Mouse (Mus musculus): ENCODE data around the gene Defb28. TPM values are rescaled to one million over a fixed set of nuclear protein-coding genes. Genes with fewer than 3 reads are reported as not detected.

The Defb28 gene
- polyA plus RNA-seq, 1 experiment from 2014 or later, result not detected

DNA sequence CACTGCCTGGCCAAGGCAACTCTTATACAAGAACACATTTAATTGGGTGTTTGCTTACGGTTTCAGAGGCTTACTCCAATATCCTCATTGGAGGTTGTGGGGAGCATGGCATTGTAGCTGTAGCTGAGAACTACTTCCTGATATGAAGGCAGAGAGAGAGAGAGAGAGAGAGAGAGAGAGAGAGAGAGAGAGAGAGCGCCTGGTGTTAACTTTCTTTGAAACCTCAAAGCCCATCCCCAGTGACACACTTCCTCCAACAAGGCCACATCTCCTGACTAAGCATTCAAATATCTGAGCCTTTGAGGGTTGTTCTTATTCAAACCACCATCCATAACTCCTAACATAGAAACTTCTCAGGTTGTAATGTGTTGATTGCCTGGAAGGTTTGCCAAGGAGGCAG is 14.1 kb upstream of the Defb28 start:
- H3K4me3 ChIP-seq, result no peak overlapping the region
- no peaks in the 10 kb centered on the region for H3K9me3 ChIP-seq
- H3K36me3 ChIP-seq, result no peaks in the 10 kb centered on the region
- WGBS, result 60% methylated on average over 2 of the region's 2 CpGs
- no peaks in the 10 kb centered on the region for H3K27me3 ChIP-seq (replicated peaks)
- no peak for ATAC-seq (ENCODE audit: extremely low read depth, insufficient number of reproducible peaks, low FRiP score, low TSS enrichment)
- H3K4me2 ChIP-seq, result no peak overlapping the region
- H3K27ac ChIP-seq (replicated peaks), result no peak overlapping the region
- H3K4me1 ChIP-seq, result peaks cover 10% of the 10 kb centered on the region; the same call in 1 of the 2 replicates
- no peak overlapping the region for H3K9ac ChIP-seq

DNA sequence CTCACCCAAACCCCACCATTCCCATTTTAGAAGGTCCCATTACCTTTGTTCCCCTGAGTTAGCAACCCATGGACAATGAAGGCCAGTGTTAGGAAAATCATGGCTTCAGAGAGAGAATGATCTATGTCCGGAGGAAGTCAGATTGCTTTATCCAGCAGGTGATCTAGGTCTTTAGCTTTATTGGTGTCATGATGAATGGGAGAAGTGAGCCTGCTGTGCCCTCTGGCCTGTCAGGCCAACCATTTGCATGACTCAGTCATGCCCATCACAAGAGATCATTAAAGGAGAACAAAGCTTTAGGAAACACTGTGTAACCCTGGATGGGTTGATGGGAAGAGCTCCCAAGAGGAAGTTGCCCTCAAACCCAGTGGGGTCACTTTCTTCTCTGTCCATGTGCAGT is 6.5 kb upstream of the Defb28 start, which contains the start of gene Defb26:
Gene Defb26, minus strand, starts transcription at position 101 of the 400 bp plus-strand sequence.
- Histone ChIP-seq H3K36me3 (no peaks in the 10 kb centered on the region), H3K27ac (replicated peaks) (no peak within 1 kb of the TSS), H3K9ac (no peak within 1 kb of the TSS), H3K9me3 (no peaks in the 10 kb centered on the region), H3K4me1 (no peaks in the 10 kb centered on the region), H3K27me3 (replicated peaks) (no peaks in the 10 kb centered on the region), H3K4me2 (no peak within 1 kb of the TSS), H3K4me3 (no peak within 1 kb of the TSS)
- ATAC-seq (ENCODE audit: extremely low read depth, insufficient number of reproducible peaks, low FRiP score, low TSS enrichment), result no peak
- 74% methylated on average over 1 of the region's 1 CpGs for whole genome bisulfite sequencing

DNA sequence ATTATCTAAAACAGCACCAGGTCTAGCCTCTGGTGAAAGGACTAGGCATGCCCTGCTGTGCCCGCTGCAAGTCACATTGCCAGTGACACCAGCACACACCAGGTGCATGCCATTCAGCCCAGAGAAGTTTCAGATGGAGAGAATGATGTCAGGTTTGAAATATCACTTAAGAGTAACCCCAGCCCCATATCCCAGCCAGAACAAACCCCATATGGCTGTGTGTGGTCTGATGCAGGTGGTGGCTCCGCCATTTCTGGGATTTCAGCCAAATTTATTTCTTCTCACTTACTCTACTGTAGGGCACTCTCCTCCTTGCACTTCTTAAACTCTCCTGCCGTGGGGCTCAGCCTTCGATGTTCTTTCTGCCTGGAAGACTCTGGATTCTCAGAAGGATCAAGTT is 2.0 kb upstream of the Defb28 start:
- H3K9ac ChIP-seq, result no peak overlapping the region
- H3K27ac ChIP-seq (replicated peaks), result no peak overlapping the region
- no peaks in the 10 kb centered on the region for H3K4me1 ChIP-seq
- no peaks in the 10 kb centered on the region for H3K36me3 ChIP-seq
- H3K4me2 ChIP-seq, result no peak overlapping the region
- 62% methylated on average over 4 of the region's 4 CpGs for WGBS
- no peak; the same call in 1 of the 2 replicates for ATAC-seq (ENCODE audit: extremely low read depth, insufficient number of reproducible peaks, low FRiP score, low TSS enrichment)
- H3K4me3 ChIP-seq, result no peak overlapping the region
- no peaks in the 10 kb centered on the region for H3K9me3 ChIP-seq
- no peaks in the 10 kb centered on the region for H3K27me3 ChIP-seq (replicated peaks)

DNA sequence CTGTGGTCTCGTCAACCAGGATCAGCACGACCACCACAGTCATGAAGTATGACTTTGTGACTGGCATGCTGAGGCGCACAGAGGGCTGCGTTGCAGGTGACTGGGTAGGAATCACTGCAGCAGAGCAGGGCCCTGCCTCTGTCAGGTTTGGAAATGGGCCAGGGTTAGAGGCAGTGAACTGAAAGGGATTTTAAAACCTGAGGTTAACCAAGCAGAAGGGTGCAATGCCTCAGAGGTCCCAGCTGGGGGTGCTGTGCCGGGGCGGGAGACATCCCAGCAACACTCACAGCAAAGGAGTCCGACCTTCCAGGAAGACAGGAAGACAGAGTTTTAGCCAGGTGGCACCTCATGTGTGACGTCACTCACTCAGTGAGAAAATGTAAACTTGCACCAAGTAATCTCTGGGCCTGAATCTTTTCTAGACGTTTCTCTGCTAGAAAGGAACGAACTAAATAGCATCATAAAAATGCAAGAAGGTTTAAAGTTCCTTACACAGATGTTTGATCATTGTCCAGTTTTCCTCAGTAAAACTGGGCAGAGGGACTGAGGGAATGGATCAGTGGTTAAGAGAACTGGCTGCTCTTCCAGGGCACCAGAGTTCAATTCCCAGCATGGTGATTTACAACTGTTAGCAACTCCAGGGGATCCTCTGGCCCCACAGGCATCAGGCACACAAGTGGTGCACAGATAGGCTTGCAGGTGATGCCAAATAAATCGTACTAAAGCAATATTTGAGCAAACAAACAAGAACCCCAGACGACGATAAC is 22.1 kb downstream of the Defb28 start, which contains the start of gene Defb29:
Gene Defb29, minus strand, starts transcription at position 155 of the 767 bp plus-strand sequence.
- WGBS, result 49% methylated on average over 13 of the region's 13 CpGs
- Histone ChIP-seq H3K27me3 (replicated peaks) (no peaks in the 10 kb centered on the region), H3K4me1 (peaks cover 8% of the 10 kb centered on the region; the same call in 1 of the 2 replicates), H3K4me3 (no peak within 1 kb of the TSS), H3K4me2 (no peak within 1 kb of the TSS), H3K27ac (replicated peaks) (no peak within 1 kb of the TSS), H3K36me3 (no peaks in the 10 kb centered on the region), H3K9ac (no peak within 1 kb of the TSS), H3K9me3 (0 out of 2 replicates have a peak, but pooled peaks cover 4% of the 10 kb centered on the region)
- ATAC-seq (ENCODE audit: extremely low read depth, insufficient number of reproducible peaks, low FRiP score, low TSS enrichment), result no peak

DNA sequence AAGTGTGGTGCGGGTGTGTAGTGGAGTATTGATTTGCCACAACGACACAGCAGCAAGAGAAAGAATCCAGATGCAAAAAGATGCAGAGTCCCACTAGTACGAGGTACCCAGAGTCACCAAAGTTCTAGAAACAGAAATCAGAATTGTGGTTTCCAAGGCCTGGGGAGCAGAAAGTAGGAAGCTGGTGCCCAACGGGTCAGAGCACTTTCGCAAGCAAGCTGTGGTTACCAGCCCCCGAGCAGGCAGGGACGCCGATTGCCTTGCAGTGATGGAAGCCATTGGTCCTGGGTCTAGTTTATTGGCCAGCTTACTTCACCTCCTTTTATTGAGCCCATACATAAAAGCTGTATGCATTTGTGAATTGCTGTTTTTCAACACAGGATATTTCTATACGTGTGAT is 23.9 kb downstream of the Defb28 start:
- no peaks in the 10 kb centered on the region for H3K27me3 ChIP-seq (replicated peaks)
- H3K4me2 ChIP-seq, result no peak overlapping the region
- no peak overlapping the region for H3K4me3 ChIP-seq
- H3K9me3 ChIP-seq, result 0 out of 2 replicates have a peak, but pooled peaks cover 4% of the 10 kb centered on the region
- H3K36me3 ChIP-seq, result no peaks in the 10 kb centered on the region
- H3K9ac ChIP-seq, result no peak overlapping the region
- ATAC-seq (ENCODE audit: extremely low read depth, insufficient number of reproducible peaks, low FRiP score, low TSS enrichment), result no peak
- peaks cover 8% of the 10 kb centered on the region; the same call in 1 of the 2 replicates for H3K4me1 ChIP-seq
- H3K27ac ChIP-seq (replicated peaks), result no peak overlapping the region
- 74% methylated on average over 9 of the region's 9 CpGs for WGBS

DNA sequence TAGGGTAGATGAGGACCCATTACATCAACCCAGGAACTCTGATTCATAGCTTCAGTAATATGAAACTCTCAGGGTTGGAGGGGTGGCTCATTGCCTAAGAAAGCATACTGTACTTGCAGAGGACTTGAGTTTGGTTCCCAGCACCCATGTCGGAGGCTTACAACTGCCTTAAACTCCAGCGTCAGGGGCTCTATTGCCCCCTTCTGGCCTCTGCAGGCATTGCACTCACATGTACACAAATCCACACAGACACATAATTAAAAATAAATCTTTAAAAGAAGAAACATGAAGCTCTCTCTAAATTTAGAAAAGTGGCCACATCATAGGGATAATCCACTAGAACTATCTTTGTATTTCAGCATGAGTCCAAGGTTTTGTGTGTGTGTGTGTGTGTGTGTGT is 24.8 kb downstream of the Defb28 start:
- no peaks in the 10 kb centered on the region for H3K36me3 ChIP-seq
- no peak overlapping the region for H3K27ac ChIP-seq (replicated peaks)
- 70% methylated on average over 2 of the region's 2 CpGs for WGBS
- peaks cover 8% of the 10 kb centered on the region; the same call in 1 of the 2 replicates for H3K4me1 ChIP-seq
- H3K4me2 ChIP-seq, result no peak overlapping the region
- ATAC-seq (ENCODE audit: extremely low read depth, insufficient number of reproducible peaks, low FRiP score, low TSS enrichment), result no peak
- H3K27me3 ChIP-seq (replicated peaks), result no peaks in the 10 kb centered on the region
- H3K4me3 ChIP-seq, result no peak overlapping the region
- 0 out of 2 replicates have a peak, but pooled peaks cover 4% of the 10 kb centered on the region for H3K9me3 ChIP-seq
- no peak overlapping the region for H3K9ac ChIP-seq

- no peak overlapping the region for H3K4me3 ChIP-seq
- H3K9me3 ChIP-seq, result 0 out of 2 replicates have a peak, but pooled peaks cover 4% of the 10 kb centered on the region
- no peaks in the 10 kb centered on the region for H3K36me3 ChIP-seq
- no peak overlapping the region for H3K9ac ChIP-seq
- H3K4me2 ChIP-seq, result no peak overlapping the region
- peaks cover 8% of the 10 kb centered on the region; the same call in 1 of the 2 replicates for H3K4me1 ChIP-seq
- no peak overlapping the region for H3K27ac ChIP-seq (replicated peaks)
- no peaks in the 10 kb centered on the region for H3K27me3 ChIP-seq (replicated peaks)
- WGBS, result 55% methylated on average over 4 of the region's 4 CpGs
- ATAC-seq (ENCODE audit: extremely low read depth, insufficient number of reproducible peaks, low FRiP score, low TSS enrichment), result no peak
These were observed 25.4 kb downstream of the Defb28 start for GRCm38 (mm10) chr2:152543478-152543877.

GRCm38 (mm10) chr2:152544691-152545090 is 26.6 kb downstream of the Defb28 start:
- H3K9me3 ChIP-seq, result 0 out of 2 replicates have a peak, but pooled peaks cover 4% of the 10 kb centered on the region
- no peak overlapping the region for H3K4me2 ChIP-seq
- 19% methylated on average over 4 of the region's 4 CpGs for WGBS
- no peak overlapping the region for H3K9ac ChIP-seq
- no peak for ATAC-seq (ENCODE audit: extremely low read depth, insufficient number of reproducible peaks, low FRiP score, low TSS enrichment)
- no peaks in the 10 kb centered on the region for H3K27me3 ChIP-seq (replicated peaks)
- peaks cover 8% of the 10 kb centered on the region; the same call in 1 of the 2 replicates for H3K4me1 ChIP-seq
- H3K36me3 ChIP-seq, result no peaks in the 10 kb centered on the region
- H3K4me3 ChIP-seq, result no peak overlapping the region
- no peak overlapping the region for H3K27ac ChIP-seq (replicated peaks)

GRCm38 (mm10) chr2:152548124-152548523 is 30.1 kb downstream of the Defb28 start:
- Histone ChIP-seq H3K4me2 (no peak overlapping the region), H3K27ac (replicated peaks) (no peak overlapping the region), H3K27me3 (replicated peaks) (no peaks in the 10 kb centered on the region), H3K4me3 (no peak overlapping the region), H3K4me1 (peaks cover 8% of the 10 kb centered on the region; the same call in 1 of the 2 replicates), H3K9me3 (no peaks in the 10 kb centered on the region), H3K9ac (no peak overlapping the region), H3K36me3 (no peaks in the 10 kb centered on the region)
- WGBS, result 73% methylated on average over 5 of the region's 5 CpGs
- ATAC-seq (ENCODE audit: extremely low read depth, insufficient number of reproducible peaks, low FRiP score, low TSS enrichment), result no peak

DNA sequence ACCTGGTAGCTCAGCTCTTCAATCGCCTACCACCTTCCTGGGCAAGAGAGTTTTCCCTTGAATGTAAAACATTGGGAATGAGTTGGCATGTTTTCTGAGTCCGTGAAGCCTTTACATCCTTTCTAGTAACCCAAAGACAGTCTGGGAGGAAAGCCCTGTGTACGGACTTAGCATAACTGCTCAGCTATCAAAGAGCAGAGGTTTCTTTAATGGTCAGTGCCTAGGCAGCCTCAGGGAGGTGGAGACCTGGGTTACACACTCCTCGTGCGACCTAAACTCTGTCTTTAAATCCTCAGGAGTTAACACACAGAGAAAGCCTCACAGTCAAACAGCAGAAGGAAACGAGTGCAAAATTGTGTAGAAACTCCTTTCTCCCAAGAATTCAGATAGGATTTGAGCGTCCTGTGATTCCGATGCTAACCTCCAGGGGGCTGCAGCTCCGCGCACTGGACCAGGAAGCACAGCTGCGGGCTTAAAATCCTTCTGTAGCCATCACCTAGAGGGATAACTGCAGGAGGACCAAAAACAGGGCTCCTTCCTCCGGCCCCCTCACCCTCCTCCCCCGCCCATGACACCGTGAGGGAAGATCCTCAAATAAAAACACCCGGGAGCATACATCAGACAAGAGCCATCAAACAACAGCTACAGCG is 35.8 kb downstream of the Defb28 start:
- H3K4me2 ChIP-seq, result peak overlapping the region; percentile 52
- H3K4me1 ChIP-seq, result 0 out of 2 replicates have a peak, but pooled peaks cover 3% of the 10 kb centered on the region
- ATAC-seq (ENCODE audit: extremely low read depth, insufficient number of reproducible peaks, low FRiP score, low TSS enrichment), result no peak
- peak overlapping the region; percentile 16; the same call in 1 of the 2 replicates for H3K4me3 ChIP-seq
- H3K9ac ChIP-seq, result 0 out of 2 replicates have a peak overlapping the region, but pooled peaks have one; percentile 47
- H3K36me3 ChIP-seq, result no peaks in the 10 kb centered on the region
- no peaks in the 10 kb centered on the region for H3K9me3 ChIP-seq
- no peak overlapping the region for H3K27ac ChIP-seq (replicated peaks)
- WGBS, result 10% methylated on average over 16 of the region's 16 CpGs
- H3K27me3 ChIP-seq (replicated peaks), result peaks cover 8% of the 10 kb centered on the region; the same call in 1 of the 2 replicates

- Histone ChIP-seq H3K36me3 (no peaks in the 10 kb centered on the region), H3K4me1 (0 out of 2 replicates have a peak, but pooled peaks cover 3% of the 10 kb centered on the region), H3K27ac (replicated peaks) (no peak overlapping the region), H3K4me2 (no peak overlapping the region), H3K27me3 (replicated peaks) (peaks cover 8% of the 10 kb centered on the region; the same call in 1 of the 2 replicates), H3K9me3 (no peaks in the 10 kb centered on the region), H3K9ac (no peak overlapping the region), H3K4me3 (no peak overlapping the region)
- ATAC-seq (ENCODE audit: extremely low read depth, insufficient number of reproducible peaks, low FRiP score, low TSS enrichment), result no peak
- WGBS, result 81% methylated on average over 7 of the region's 7 CpGs
These were observed 38.6 kb downstream of the Defb28 start for GRCm38 (mm10) chr2:152556655-152557054.

Measured in heart, embryonic 13.5 days (tissue).